Mouse (Mus musculus) midbrain, postnatal 0 days (tissue): ENCODE measurements around the gene Pappa2. TPM values are rescaled to one million over a fixed set of nuclear protein-coding genes. Genes with fewer than 3 reads are reported as not detected.

Source experiments
- ATAC-seq: fragments of 200-750 bp; cut with Nextera tagmentation; 2 replicates; pipeline ENCODE4 v1.8.0; 2017; ENCODE audit warnings: moderate number of reproducible peaks, mild to moderate bottlenecking, moderate TSS enrichment, moderate library complexity; ENCODE audit not compliant: low FRiP score
- DNase-seq: peaks from one replicate; pipeline ENCODE4 v3.0.0-alpha.2; 2015; ENCODE audit warnings: low spot score
- H3K27ac ChIP-seq: fragments of 300-500 bp; sonication (generic); 2 replicates; pipeline ENCODE4 v1.5.1; 2014; ENCODE audit warnings: low read depth, mild to moderate bottlenecking, low read length, mixed read lengths
- H3K27me3 ChIP-seq: fragments of 300-500 bp; sonication (generic); 2 replicates; pipeline ENCODE4 v1.6.1; 2014; ENCODE audit warnings: low read length, control low read depth, mixed read lengths; ENCODE audit not compliant: insufficient read depth
- H3K36me3 ChIP-seq: fragments of 300-500 bp; sonication (generic); 2 replicates; pipeline ENCODE4 v1.6.1; 2014; ENCODE audit warnings: low read length, control low read depth, mixed read lengths; ENCODE audit not compliant: insufficient read depth
- H3K4me1 ChIP-seq: fragments of 300-500 bp; sonication (generic); 2 replicates; pipeline ENCODE4 v1.6.1; 2014; ENCODE audit warnings: mild to moderate bottlenecking, control low read depth, antibody characterized with exemption, low read length, mixed read lengths; ENCODE audit not compliant: insufficient read depth
- H3K4me2 ChIP-seq: fragments of 300-500 bp; sonication (generic); 2 replicates; pipeline ENCODE4 v1.6.1; 2014; ENCODE audit warnings: low read depth, mild to moderate bottlenecking, low read length, mixed read lengths; ENCODE audit not compliant: poor library complexity, severe bottlenecking
- H3K4me3 ChIP-seq: fragments of 300-500 bp; sonication (generic); 2 replicates; pipeline ENCODE4 v1.5.1; 2014; ENCODE audit warnings: low read depth, mild to moderate bottlenecking, low read length, moderate library complexity
- H3K9ac ChIP-seq: fragments of 300-500 bp; sonication (generic); replicated peaks from 2 replicates; pipeline ENCODE4 v1.6.1; 2014; ENCODE audit warnings: mild to moderate bottlenecking, low read length, moderate library complexity, mixed read lengths; ENCODE audit not compliant: poor library complexity, severe bottlenecking
- H3K9me3 ChIP-seq: fragments of 300-500 bp; sonication (generic); 2 replicates; pipeline ENCODE4 v1.6.1; 2016; ENCODE audit warnings: low read length, control low read depth
- CTCF ChIP-seq: IDR thresholded peaks from 2 replicates; pipeline ENCODE4 v1.5.1; 2016; ENCODE audit warnings: antibody characterized with exemption, mild to moderate bottlenecking
- WGBS: fragments of 180-500 bp; shearing (Covaris S2); extraction: QIAGEN DNeasy Blood & Tissue Kit; methylation state at CpG from one replicate; pipeline ENCODE4 v1.1.7; 2014; 5-methylcytosine and 5-hydroxymethylcytosine counted together
- polyA plus RNA-seq: library from polyadenylated mRNA; unstranded; fragments of >200 nt; fragmentation: Nextera tagmentation; extraction: Ambion mirVana; gene quantifications from 2 replicates; pipeline ENCODE4 v1.2.1, GENCODE M21; 2015
- total RNA-seq: library from RNA; depleted of rRNA; stranded (reverse); fragments of >200 nt; gene quantifications from 2 replicates; pipeline ENCODE4 v1.2.3, GENCODE M21; 2014

Gene Pappa2
- total and polyA plus RNA-seq, 2 experiments from 2014 or later: 0.20 to 4.0 TPM

- H3K4me1 ChIP-seq: no peaks in the 10 kb centered on the region
- TF ChIP-seq CTCF: no peak
- no peaks in the 10 kb centered on the region for H3K9me3 ChIP-seq
- H3K27me3 ChIP-seq: no peaks in the 10 kb centered on the region
- no peak overlapping the region for H3K9ac ChIP-seq
- H3K4me3 ChIP-seq: no peak overlapping the region
- DNase-seq (no peak), ATAC-seq (no peak)
- H3K27ac ChIP-seq: no peak overlapping the region
- H3K36me3 ChIP-seq: no peaks in the 10 kb centered on the region
- WGBS: 89% methylated on average over 4 of the region's 4 CpGs
- no peak overlapping the region for H3K4me2 ChIP-seq
Measured at GRCm38 (mm10) chr1:158770756-158771155, 209.5 kb downstream of the Pappa2 start.

GRCm38 (mm10) chr1:158770036-158770655 lies 210.1 kb downstream of the Pappa2 start:
- Histone ChIP-seq H3K27ac (no peak overlapping the region), H3K36me3 (no peaks in the 10 kb centered on the region), H3K4me3 (no peak overlapping the region), H3K9ac (no peak overlapping the region), H3K27me3 (no peaks in the 10 kb centered on the region), H3K4me2 (no peak overlapping the region), H3K9me3 (no peaks in the 10 kb centered on the region), H3K4me1 (no peaks in the 10 kb centered on the region)
- WGBS: 81% methylated on average over 7 of the region's 7 CpGs
- ATAC-seq (no peak), DNase-seq (no peak)
- no peak for TF ChIP-seq CTCF

- Histone ChIP-seq H3K27ac (no peak overlapping the region), H3K9ac (no peak overlapping the region), H3K4me3 (no peak overlapping the region), H3K4me1 (no peaks in the 10 kb centered on the region), H3K9me3 (no peaks in the 10 kb centered on the region), H3K4me2 (no peak overlapping the region), H3K27me3 (no peaks in the 10 kb centered on the region), H3K36me3 (no peaks in the 10 kb centered on the region)
- ATAC-seq (no peak), DNase-seq (no peak)
- no peak for TF ChIP-seq CTCF
- 67% methylated on average over 2 of the region's 2 CpGs for WGBS
Measured at GRCm38 (mm10) chr1:158765842-158766241, 214.4 kb downstream of the Pappa2 start.

DNA sequence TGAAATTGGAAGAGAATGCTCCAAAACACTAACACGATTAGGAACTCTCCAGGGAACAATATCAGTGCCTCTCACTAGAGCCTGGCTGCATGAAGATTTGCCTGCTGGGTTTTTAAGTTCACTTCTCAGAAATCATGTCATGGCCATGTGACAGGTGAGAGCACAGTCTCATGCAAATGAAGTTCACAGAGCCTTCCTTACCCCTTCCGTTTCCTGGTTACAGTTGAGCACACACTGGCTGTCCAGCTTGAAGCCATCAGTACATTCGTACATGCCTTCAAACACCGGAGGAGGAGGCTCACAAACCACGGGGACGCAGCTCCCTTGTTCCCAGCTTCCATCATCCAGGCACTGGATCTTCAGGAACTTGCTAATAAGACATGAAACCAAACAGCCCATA lies 215.6 kb downstream of the Pappa2 start:
- ATAC-seq: no peak
- TF ChIP-seq CTCF: no peak
- Histone ChIP-seq H3K9ac (no peak overlapping the region), H3K4me3 (no peak overlapping the region), H3K27ac (no peak overlapping the region), H3K9me3 (no peaks in the 10 kb centered on the region), H3K4me1 (no peaks in the 10 kb centered on the region), H3K4me2 (no peak overlapping the region), H3K36me3 (no peaks in the 10 kb centered on the region), H3K27me3 (no peaks in the 10 kb centered on the region)
- 61% methylated on average over 6 of the region's 6 CpGs for WGBS
- no peak for DNase-seq

- no peak overlapping the region for H3K27ac ChIP-seq
- ATAC-seq (no peak), DNase-seq (no peak)
- H3K4me3 ChIP-seq: no peak overlapping the region
- no peaks in the 10 kb centered on the region for H3K9me3 ChIP-seq
- no peaks in the 10 kb centered on the region for H3K27me3 ChIP-seq
- H3K36me3 ChIP-seq: no peaks in the 10 kb centered on the region
- H3K4me2 ChIP-seq: no peak overlapping the region
- TF ChIP-seq CTCF: no peak
- no peaks in the 10 kb centered on the region for H3K4me1 ChIP-seq
- no peak overlapping the region for H3K9ac ChIP-seq
Measured at GRCm38 (mm10) chr1:158764211-158764610, 216.1 kb downstream of the Pappa2 start.

DNA sequence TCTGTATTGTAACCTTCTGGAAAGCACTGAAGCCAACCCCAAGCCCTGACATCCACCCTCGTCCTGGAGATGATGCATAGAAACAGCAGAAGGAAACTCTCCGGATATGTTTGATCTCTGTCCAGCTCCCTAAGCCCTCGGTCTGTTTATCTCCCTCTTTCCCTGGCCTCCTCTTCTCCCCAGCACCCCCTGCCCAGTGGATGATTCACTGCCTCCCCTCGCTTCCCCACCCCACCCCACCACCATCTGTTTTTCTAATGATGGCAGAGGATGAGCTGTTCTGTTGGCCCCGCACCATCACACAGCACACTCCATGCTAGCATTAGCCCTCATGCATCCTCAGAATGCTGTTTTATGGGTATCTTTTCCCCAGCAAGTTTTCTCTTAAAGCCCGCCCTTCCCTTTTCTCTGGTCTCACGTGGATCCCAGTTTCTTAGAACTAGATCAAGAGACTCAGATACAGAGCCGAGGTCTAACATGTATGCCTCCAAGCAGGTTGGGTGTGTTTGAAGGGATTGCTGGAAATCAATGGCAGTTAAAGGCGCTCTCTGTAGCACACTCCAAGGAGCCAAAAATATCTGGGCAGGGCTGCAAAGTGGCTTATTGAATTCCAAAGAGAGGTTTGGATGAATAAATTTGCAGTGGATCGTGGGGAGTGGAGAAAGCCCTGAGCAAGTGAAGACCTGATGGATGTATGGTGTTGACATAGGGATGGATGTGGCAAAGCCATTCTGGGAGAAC lies 231.8 kb downstream of the Pappa2 start:
- no peaks in the 10 kb centered on the region for H3K9me3 ChIP-seq
- no peaks in the 10 kb centered on the region for H3K36me3 ChIP-seq
- 75% methylated on average over 10 of the region's 10 CpGs for WGBS
- H3K4me2 ChIP-seq: no peak overlapping the region
- DNase-seq (no peak), ATAC-seq (no peak; the same call in 1 of the 2 replicates)
- H3K4me3 ChIP-seq: no peak overlapping the region
- no peak overlapping the region for H3K27ac ChIP-seq
- no peaks in the 10 kb centered on the region for H3K27me3 ChIP-seq
- TF ChIP-seq CTCF: no peak
- H3K9ac ChIP-seq: no peak overlapping the region
- H3K4me1 ChIP-seq: no peaks in the 10 kb centered on the region
